Mouse (Mus musculus): Measurements from ENCODE around the gene Asxl1. TPM values are rescaled to one million over a fixed set of nuclear protein-coding genes. Genes with fewer than 3 reads are reported as not detected.
A peak's percentile ranks its signal among the peaks of the same experiment; 100 is the strongest.

Gene Asxl1
- 18.9 and 26.8 TPM in 2 replicates for polyA plus RNA-seq (2016; fragmentation: Nextera tagmentation; extraction: Ambion mirVana)

DNA sequence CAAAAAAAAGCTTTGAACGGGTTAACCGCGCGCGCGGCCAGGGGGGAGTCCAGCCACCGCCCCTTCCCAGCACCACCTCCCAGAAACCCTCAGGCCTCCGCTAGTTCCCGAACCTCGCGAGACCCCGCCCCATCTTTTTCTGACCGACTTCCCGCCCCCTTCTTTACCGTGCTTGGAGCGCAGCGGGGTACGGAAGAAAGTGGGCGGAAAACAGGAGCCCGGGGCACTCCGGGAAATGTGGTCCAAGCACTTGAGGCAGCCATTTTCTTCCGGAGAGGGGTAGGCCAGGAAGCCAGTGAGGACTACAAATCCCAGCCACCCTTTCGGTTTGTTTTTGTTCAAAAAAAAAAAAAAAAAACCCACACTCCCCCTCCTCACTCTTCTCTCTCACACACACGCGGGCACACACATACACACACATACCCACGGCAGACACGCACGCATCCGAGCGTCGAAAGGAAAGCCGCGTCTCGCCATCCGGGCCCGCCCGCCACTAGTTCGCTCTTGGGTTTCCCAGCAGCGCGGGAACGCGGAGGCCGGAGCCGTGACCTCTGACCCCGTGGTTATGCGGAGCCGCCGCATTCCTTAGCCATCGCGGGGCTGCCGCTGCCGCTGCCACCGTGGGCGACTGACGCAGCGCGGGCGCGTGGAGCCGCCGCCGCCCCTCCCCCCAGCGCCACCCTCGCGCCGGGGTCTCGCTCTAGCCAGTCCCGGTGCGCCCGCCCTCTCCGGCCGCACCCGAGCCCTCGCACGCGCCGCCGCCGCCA is at the start of gene Asxl1:
Asxl1 (plus strand) TSS at position 376 of the 767 bp plus-strand sequence.
- Histone ChIP-seq H3K27me3 (no peaks in the 10 kb centered on the region), H3K9me3 (no peaks in the 10 kb centered on the region), H3K27ac (peak within 1 kb of the TSS; percentile 99), H3K9ac (replicated peaks) (peak within 1 kb of the TSS; percentile 96), H3K36me3 (peaks cover 15% of the 10 kb centered on the region; the same call in 1 of the 2 replicates), H3K4me1 (replicated peaks) (peaks cover 29% of the 10 kb centered on the region), H3K4me3 (replicated peaks) (peak within 1 kb of the TSS; percentile 80), H3K4me2 (peak within 1 kb of the TSS; percentile 78)
- under 1% methylated on average over 76 of the region's 79 CpGs for whole genome bisulfite sequencing
- peak; percentile 96 for ATAC-seq (ENCODE audit: insufficient number of reproducible peaks, insufficient read depth, low FRiP score, low TSS enrichment, low read depth)

DNA sequence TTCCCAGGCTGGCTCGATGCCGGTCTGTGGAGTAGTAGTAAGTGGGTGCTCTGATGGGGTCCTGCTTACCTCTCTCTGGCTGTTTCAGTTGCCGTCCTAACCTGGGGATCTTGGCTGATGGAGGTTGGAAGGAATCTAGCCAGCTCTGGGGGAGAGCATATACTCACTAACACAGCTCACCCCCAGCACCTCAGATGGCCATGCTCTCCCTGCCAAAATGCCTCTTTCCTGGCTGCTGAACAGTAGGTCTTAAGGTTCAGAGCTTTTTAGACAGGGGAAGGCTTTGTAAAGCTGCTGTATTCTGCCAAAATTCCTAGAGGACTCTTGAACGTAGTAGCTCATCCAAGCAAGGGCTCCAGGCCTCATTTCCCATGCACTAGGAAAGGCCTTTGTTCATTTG is 47.9 kb upstream of the Asxl1 start:
- Histone ChIP-seq H3K4me2 (no peak overlapping the region), H3K27me3 (no peaks in the 10 kb centered on the region), H3K36me3 (0 out of 2 replicates have a peak, but pooled peaks cover 7% of the 10 kb centered on the region), H3K9me3 (no peaks in the 10 kb centered on the region), H3K27ac (no peak overlapping the region), H3K4me3 (replicated peaks) (no peak overlapping the region), H3K4me1 (replicated peaks) (no peaks in the 10 kb centered on the region; the same call in 1 of the 2 replicates), H3K9ac (replicated peaks) (no peak overlapping the region)
- WGBS, result 76% methylated on average over 4 of the region's 4 CpGs
- ATAC-seq (ENCODE audit: insufficient number of reproducible peaks, insufficient read depth, low FRiP score, low TSS enrichment, low read depth), result no peak

DNA sequence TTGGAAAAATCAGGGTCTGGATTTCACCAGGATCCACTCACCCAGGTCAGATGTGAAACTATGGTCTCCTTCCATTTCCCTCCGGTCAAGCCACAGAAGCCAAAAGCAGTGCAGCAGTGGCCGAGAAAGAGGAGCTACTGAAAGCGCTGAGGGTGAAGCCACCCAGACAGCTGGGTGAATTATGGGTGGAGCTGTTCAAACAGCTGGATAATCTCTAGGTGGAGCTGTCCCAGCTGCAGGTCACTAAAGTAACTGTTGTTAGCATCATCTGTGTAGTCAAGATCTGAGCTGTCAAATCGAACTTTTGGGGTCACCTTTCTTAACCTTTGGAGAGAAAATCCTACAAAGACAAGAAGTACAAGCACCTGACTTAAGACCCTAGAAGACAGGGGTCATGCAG is 47.2 kb upstream of the Asxl1 start:
- Histone ChIP-seq H3K9me3 (no peaks in the 10 kb centered on the region), H3K36me3 (0 out of 2 replicates have a peak, but pooled peaks cover 7% of the 10 kb centered on the region), H3K4me1 (replicated peaks) (no peaks in the 10 kb centered on the region), H3K27ac (no peak overlapping the region), H3K27me3 (no peaks in the 10 kb centered on the region), H3K4me3 (replicated peaks) (no peak overlapping the region), H3K9ac (replicated peaks) (no peak overlapping the region), H3K4me2 (no peak overlapping the region)
- WGBS, result 52% methylated on average over 4 of the region's 4 CpGs
- no peak for ATAC-seq (ENCODE audit: insufficient number of reproducible peaks, insufficient read depth, low FRiP score, low TSS enrichment, low read depth)

DNA sequence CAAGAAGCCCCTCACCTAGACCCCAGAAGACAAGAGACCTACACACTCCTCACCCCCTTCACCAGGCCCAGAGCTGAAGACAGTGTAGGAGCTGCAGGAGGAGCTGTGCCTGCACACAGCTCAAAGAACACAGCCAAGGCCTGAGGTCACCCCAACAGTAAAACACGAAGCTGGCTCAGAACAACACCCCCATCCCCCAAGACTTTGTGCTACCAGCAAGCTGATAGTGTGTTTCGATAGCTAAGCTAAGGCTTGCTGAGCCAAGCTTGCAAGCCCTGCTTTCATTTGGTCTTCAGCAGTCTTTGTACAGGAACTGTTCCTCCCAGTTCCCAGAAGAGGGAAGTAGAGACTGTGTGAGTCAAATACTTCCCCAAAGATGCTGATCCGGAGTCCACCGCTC is 46.8 kb upstream of the Asxl1 start:
- no peak overlapping the region for H3K9ac ChIP-seq (replicated peaks)
- WGBS, result 70% methylated on average over 4 of the region's 4 CpGs
- no peak for ATAC-seq (ENCODE audit: insufficient number of reproducible peaks, insufficient read depth, low FRiP score, low TSS enrichment, low read depth)

DNA sequence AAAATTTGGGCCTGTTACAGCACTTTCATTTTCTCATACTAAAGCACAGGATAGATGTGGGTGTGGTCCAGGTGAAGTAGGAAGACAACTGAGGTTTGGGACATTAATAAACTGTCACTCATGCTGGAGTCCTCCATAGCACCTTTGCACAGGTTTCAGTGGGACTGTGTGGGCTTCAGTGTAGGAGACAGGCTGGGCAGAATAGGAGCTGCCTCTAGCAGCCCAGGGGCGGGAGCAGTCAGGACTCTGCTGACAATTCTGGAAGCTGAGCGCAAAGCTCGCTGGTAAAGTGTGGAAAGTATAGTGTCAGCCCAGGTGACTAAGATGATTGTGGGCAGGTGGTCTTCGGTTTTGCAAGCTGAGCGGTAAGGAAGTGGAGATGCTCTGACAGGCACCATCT is 44.5 kb upstream of the Asxl1 start:
- H3K9ac ChIP-seq (replicated peaks), result no peak overlapping the region
- H3K4me2 ChIP-seq, result no peak overlapping the region
- H3K4me1 ChIP-seq (replicated peaks), result no peaks in the 10 kb centered on the region
- H3K4me3 ChIP-seq (replicated peaks), result no peak overlapping the region
- no peaks in the 10 kb centered on the region for H3K27me3 ChIP-seq
- no peak for ATAC-seq (ENCODE audit: insufficient number of reproducible peaks, insufficient read depth, low FRiP score, low TSS enrichment, low read depth)
- H3K36me3 ChIP-seq, result 0 out of 2 replicates have a peak, but pooled peaks cover under 1% of the 10 kb centered on the region
- 90% methylated on average over 5 of the region's 5 CpGs for WGBS
- H3K9me3 ChIP-seq, result no peaks in the 10 kb centered on the region
- H3K27ac ChIP-seq, result no peak overlapping the region

More for the DNA sequence above, 46.8 kb upstream of the Asxl1 start:
- H3K27ac ChIP-seq, result no peak overlapping the region
- H3K36me3 ChIP-seq, result 0 out of 2 replicates have a peak, but pooled peaks cover 7% of the 10 kb centered on the region
- no peaks in the 10 kb centered on the region for H3K4me1 ChIP-seq (replicated peaks)
- H3K27me3 ChIP-seq, result no peaks in the 10 kb centered on the region
- no peak overlapping the region for H3K4me3 ChIP-seq (replicated peaks)
- no peak overlapping the region for H3K4me2 ChIP-seq
- no peaks in the 10 kb centered on the region for H3K9me3 ChIP-seq

DNA sequence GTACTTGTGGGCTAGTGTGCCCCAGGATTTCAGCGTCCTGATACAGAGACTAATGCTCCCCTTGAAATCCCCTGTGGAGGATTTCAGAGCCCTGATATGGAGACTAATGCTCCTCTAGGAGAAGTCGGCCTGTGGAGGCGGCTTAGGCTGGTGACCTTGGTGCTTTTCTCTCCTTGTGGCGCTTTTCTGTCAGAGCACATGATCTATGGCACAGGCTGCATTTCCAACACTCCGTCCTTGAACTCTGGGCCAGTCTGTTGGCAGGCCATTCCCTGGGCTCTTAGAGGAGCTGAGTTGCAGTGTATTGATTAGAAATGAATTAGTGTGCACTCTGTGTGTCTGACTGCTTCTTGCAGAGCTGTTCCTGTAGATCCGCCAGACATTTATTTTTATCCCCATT is 40.4 kb upstream of the Asxl1 start:
- H3K27me3 ChIP-seq, result no peaks in the 10 kb centered on the region
- H3K36me3 ChIP-seq, result no peaks in the 10 kb centered on the region
- H3K27ac ChIP-seq, result no peak overlapping the region
- no peak for ATAC-seq (ENCODE audit: insufficient number of reproducible peaks, insufficient read depth, low FRiP score, low TSS enrichment, low read depth)
- no peak overlapping the region for H3K4me2 ChIP-seq
- 80% methylated on average over 6 of the region's 6 CpGs for WGBS
- H3K4me1 ChIP-seq (replicated peaks), result 0 out of 2 replicates have a peak, but pooled peaks cover 2% of the 10 kb centered on the region
- no peak overlapping the region for H3K4me3 ChIP-seq (replicated peaks)
- no peaks in the 10 kb centered on the region for H3K9me3 ChIP-seq
- H3K9ac ChIP-seq (replicated peaks), result no peak overlapping the region

DNA sequence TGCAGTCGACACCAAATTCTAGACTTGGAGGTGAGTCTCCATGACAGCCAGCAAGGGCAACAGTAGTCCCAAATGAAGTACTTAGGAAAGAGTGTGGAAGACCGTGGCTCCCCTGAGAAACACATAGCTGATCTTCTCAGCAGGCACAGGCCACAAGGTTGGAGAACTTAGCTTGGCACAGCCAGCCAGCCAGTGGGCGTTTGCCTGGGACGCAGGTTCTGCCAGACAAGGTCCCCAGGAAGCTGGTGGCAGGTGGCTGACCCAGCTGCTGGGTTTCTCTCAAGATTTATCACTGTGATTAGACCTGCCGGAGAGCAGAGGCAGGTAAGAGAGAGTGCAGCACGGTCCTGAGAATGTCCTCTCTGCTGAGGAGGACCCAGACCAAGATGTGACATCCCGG is 37.0 kb upstream of the Asxl1 start:
- Histone ChIP-seq H3K27me3 (no peaks in the 10 kb centered on the region), H3K36me3 (no peaks in the 10 kb centered on the region), H3K4me1 (replicated peaks) (0 out of 2 replicates have a peak, but pooled peaks cover 2% of the 10 kb centered on the region), H3K9me3 (no peaks in the 10 kb centered on the region), H3K4me3 (replicated peaks) (no peak overlapping the region), H3K9ac (replicated peaks) (no peak overlapping the region; the same call in 1 of the 2 replicates), H3K4me2 (no peak overlapping the region), H3K27ac (no peak overlapping the region)
- 77% methylated on average over 7 of the region's 7 CpGs for WGBS
- ATAC-seq (ENCODE audit: insufficient number of reproducible peaks, insufficient read depth, low FRiP score, low TSS enrichment, low read depth), result no peak

DNA sequence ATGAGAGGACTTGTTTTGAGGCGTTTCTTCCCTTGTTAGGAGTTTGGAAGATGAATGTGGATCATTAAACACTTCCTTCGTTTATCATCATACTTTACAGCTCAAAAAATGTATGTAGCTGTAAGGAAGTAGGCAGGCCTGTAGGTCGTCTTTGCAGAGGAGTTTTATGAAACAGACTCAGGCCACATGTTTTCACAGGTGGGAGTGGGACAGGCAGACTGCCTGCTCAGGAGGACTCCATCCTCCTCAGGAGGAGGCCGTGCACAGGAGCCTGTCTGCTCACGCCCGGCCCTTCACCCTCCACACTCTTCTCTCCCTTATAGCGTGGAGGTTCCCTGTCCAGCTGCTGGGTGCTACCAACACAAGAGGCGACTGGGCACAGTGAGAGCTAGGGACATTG is 36.5 kb upstream of the Asxl1 start:
- Histone ChIP-seq H3K27ac (0 out of 2 replicates have a peak overlapping the region, but pooled peaks have one; percentile 31), H3K9ac (replicated peaks) (no peak overlapping the region), H3K9me3 (no peaks in the 10 kb centered on the region), H3K4me2 (no peak overlapping the region), H3K36me3 (no peaks in the 10 kb centered on the region), H3K27me3 (no peaks in the 10 kb centered on the region), H3K4me1 (replicated peaks) (0 out of 2 replicates have a peak, but pooled peaks cover 2% of the 10 kb centered on the region), H3K4me3 (replicated peaks) (no peak overlapping the region)
- 65% methylated on average over 8 of the region's 8 CpGs for WGBS
- ATAC-seq (ENCODE audit: insufficient number of reproducible peaks, insufficient read depth, low FRiP score, low TSS enrichment, low read depth), result no peak

DNA sequence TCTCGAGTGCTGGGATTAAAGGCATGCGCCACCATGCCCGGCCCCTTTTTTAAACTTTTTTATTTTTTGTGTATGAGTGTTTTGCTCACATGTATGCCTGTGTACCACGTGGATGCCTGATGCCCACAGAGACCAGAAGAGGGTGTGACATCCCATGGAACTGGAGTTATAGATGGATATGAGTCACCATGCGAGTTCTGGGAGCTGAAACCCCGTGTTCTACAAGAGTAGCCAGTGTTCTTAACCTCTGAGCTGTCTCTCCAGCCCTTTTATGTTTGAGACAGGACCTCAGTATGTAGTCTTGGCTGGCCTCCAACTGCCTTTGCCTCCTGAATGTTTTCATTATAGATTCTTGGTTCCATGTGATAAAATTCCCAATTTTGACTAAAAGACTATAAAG is 35.4 kb upstream of the Asxl1 start:
- H3K27me3 ChIP-seq, result no peaks in the 10 kb centered on the region
- H3K4me3 ChIP-seq (replicated peaks), result no peak overlapping the region
- H3K4me2 ChIP-seq, result no peak overlapping the region
- H3K4me1 ChIP-seq (replicated peaks), result 0 out of 2 replicates have a peak, but pooled peaks cover 2% of the 10 kb centered on the region
- no peaks in the 10 kb centered on the region for H3K9me3 ChIP-seq
- no peak for ATAC-seq (ENCODE audit: insufficient number of reproducible peaks, insufficient read depth, low FRiP score, low TSS enrichment, low read depth)
- no peaks in the 10 kb centered on the region for H3K36me3 ChIP-seq
- H3K27ac ChIP-seq, result no peak overlapping the region
- WGBS, result 89% methylated on average over 6 of the region's 6 CpGs
- no peak overlapping the region for H3K9ac ChIP-seq (replicated peaks)

DNA sequence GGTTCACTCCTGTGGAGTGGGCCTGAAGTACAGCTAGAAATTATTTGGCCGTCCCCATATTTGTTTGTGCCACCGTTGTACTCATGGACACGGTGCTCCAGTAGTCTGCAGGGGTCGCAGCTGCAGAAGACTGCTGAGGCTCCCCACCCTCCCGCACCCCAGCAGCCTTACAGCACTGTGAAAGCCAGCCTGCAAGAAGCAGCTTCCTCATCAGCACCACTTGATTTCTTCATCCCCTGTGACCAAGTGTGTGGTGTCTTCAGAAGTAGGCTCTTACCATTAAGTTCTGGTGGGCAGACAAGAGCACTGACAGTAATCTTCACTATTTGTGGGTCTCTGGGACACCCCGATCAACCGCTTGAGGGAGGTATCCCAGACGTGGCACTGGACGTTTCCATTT is 32.7 kb upstream of the Asxl1 start:
- Histone ChIP-seq H3K4me3 (replicated peaks) (no peak overlapping the region), H3K27me3 (no peaks in the 10 kb centered on the region), H3K36me3 (peaks cover 20% of the 10 kb centered on the region), H3K9me3 (no peaks in the 10 kb centered on the region), H3K4me2 (no peak overlapping the region), H3K9ac (replicated peaks) (no peak overlapping the region), H3K4me1 (replicated peaks) (0 out of 2 replicates have a peak, but pooled peaks cover 2% of the 10 kb centered on the region), H3K27ac (no peak overlapping the region)
- WGBS, result 92% methylated on average over 9 of the region's 9 CpGs
- ATAC-seq (ENCODE audit: insufficient number of reproducible peaks, insufficient read depth, low FRiP score, low TSS enrichment, low read depth), result no peak

DNA sequence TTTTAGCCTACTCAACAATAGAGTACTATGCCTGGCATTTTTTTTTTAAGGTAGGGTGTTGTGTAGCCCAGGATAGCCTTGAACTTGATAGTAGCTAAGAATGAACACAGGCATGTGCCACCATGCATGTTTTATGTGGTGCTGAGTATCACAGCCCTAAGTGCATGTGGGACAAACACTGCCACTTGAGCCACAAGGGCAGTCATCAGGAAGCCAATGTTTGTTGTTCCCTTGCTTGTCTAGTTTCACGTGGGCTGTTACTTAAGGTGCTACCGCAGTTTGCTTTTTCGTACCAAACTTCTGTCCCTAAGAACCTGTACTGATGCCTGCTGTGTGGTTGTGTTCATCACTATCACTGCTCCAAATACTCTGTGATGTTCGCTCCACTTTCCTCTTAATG is 27.2 kb upstream of the Asxl1 start:
- no peak for ATAC-seq (ENCODE audit: insufficient number of reproducible peaks, insufficient read depth, low FRiP score, low TSS enrichment, low read depth)
- H3K4me3 ChIP-seq (replicated peaks), result no peak overlapping the region
- peaks cover 66% of the 10 kb centered on the region for H3K36me3 ChIP-seq
- H3K9me3 ChIP-seq, result no peaks in the 10 kb centered on the region
- H3K27me3 ChIP-seq, result no peaks in the 10 kb centered on the region
- H3K4me2 ChIP-seq, result no peak overlapping the region
- no peak overlapping the region for H3K9ac ChIP-seq (replicated peaks)
- 98% methylated on average over 4 of the region's 4 CpGs for WGBS
- H3K27ac ChIP-seq, result no peak overlapping the region
- no peaks in the 10 kb centered on the region for H3K4me1 ChIP-seq (replicated peaks)

Measured in limb, embryonic 12.5 days (tissue).